8 mouse cellular contexts compared by ENCODE assay signal in genomic region chr1:45905107-45905821, GRCm38 (mm10). TPM values are rescaled to one million over a fixed set of nuclear protein-coding genes. Genes with fewer than 3 reads are reported as not detected.
DNase-seq lines count a peak whose midpoint lies in the region; ATAC-seq and TF ChIP-seq lines count a peak whose summit lies in the region.

No protein-coding gene starts in this region.

- peak overlapping the region; percentile 82 for H3K27ac ChIP-seq in heart, embryonic 13.5 days (replicated peaks)
- peak overlapping the region; percentile 57 for H3K27ac ChIP-seq in kidney, embryonic 16.5 days (ENCODE audit: low read length)
- peak overlapping the region; percentile 6; the same call in 1 of the 2 replicates for H3K27ac ChIP-seq in small intestine, adult 2 months (ENCODE audit: insufficient read depth, low read depth, low read length)

- H3K9me3 ChIP-seq in heart, embryonic 13.5 days: no peaks in the 10 kb centered on the region
- H3K9me3 ChIP-seq in kidney, embryonic 16.5 days (ENCODE audit: low read length): no peaks in the 10 kb centered on the region

- no peak overlapping the region for H3K9ac ChIP-seq in heart, embryonic 13.5 days
- no peak overlapping the region for H3K9ac ChIP-seq in kidney, embryonic 16.5 days (replicated peaks; ENCODE audit: low read length)

- ATAC-seq in heart, embryonic 13.5 days (ENCODE audit: extremely low read depth, insufficient number of reproducible peaks, low FRiP score, low TSS enrichment): peak; percentile 42; the same call in 1 of the 2 replicates
- peak; percentile 97 for ATAC-seq in kidney, embryonic 16.5 days (ENCODE audit: low FRiP score, low TSS enrichment)

- no peaks in the 10 kb centered on the region for H3K27me3 ChIP-seq in heart, embryonic 13.5 days (replicated peaks)
- H3K27me3 ChIP-seq in kidney, embryonic 16.5 days (ENCODE audit: insufficient read depth, low read length): no peaks in the 10 kb centered on the region
- H3K27me3 ChIP-seq in small intestine, adult 2 months (ENCODE audit: control insufficient read depth, insufficient read depth, low read length): no peaks in the 10 kb centered on the region

- DNase-seq in 3T3-L1 (ENCODE audit: low read depth, low spot score): peak; percentile 50
- DNase-seq in adrenal gland, postnatal 36 days: peak; percentile 48 to 54
- peak; percentile 39 for DNase-seq in lung, postnatal 14 days
- no peak for DNase-seq in cerebellum, adult 18-20 months
- no peak for DNase-seq in thymus, postnatal 4 days

- peaks cover 18% of the 10 kb centered on the region for H3K4me1 ChIP-seq in heart, embryonic 13.5 days
- peaks cover 10% of the 10 kb centered on the region for H3K4me1 ChIP-seq in kidney, embryonic 16.5 days (ENCODE audit: insufficient read depth, low read length)
- H3K4me1 ChIP-seq in small intestine, adult 2 months (ENCODE audit: control insufficient read depth, insufficient read depth, insufficient read length, low read length): peaks cover 5% of the 10 kb centered on the region; the same call in 1 of the 2 replicates

- no peak for TF ChIP-seq POLR2A in small intestine, adult 2 months (IDR thresholded peaks at IDR 0.05; ENCODE audit: low read depth, low read length)

- no peak overlapping the region for H3K4me3 ChIP-seq in heart, embryonic 13.5 days
- H3K4me3 ChIP-seq in kidney, embryonic 16.5 days (ENCODE audit: low read length): no peak overlapping the region
- no peak overlapping the region for H3K4me3 ChIP-seq in small intestine, adult 2 months (ENCODE audit: low read depth, low read length)

- peaks cover 5% of the 10 kb centered on the region; the same call in 1 of the 2 replicates for H3K36me3 ChIP-seq in heart, embryonic 13.5 days
- H3K36me3 ChIP-seq in kidney, embryonic 16.5 days (ENCODE audit: insufficient read depth, low read length): 0 out of 2 replicates have a peak, but pooled peaks cover 4% of the 10 kb centered on the region
- no peaks in the 10 kb centered on the region for H3K36me3 ChIP-seq in small intestine, adult 2 months (ENCODE audit: control insufficient read depth, insufficient read depth, low read length)

- peak overlapping the region; percentile 48 for H3K4me2 ChIP-seq in heart, embryonic 13.5 days
- H3K4me2 ChIP-seq in kidney, embryonic 16.5 days (replicated peaks; ENCODE audit: low read depth, low read length): no peak overlapping the region

- TF ChIP-seq CTCF in small intestine, adult 2 months (IDR thresholded peaks at IDR 0.05; ENCODE audit: extremely low read depth, insufficient read length, insufficient replicate concordance, low read depth, low read length): no peak

- 15% methylated on average over 5 of the region's 5 CpGs for WGBS in heart, embryonic 13.5 days
- 12% methylated on average over 5 of the region's 5 CpGs for WGBS in kidney, embryonic 16.5 days
- WGBS in small intestine, adult 2 months: 19% methylated on average over 5 of the region's 5 CpGs

RNA-seq across cellular contexts. Expression of gene Gm5269, which starts 15.2 kb away (rescaled TPM):
- total RNA-seq in adrenal gland, postnatal 36 days (2021): not detected
- not detected in 2 replicates for polyA plus RNA-seq in heart, embryonic 13.5 days (2015; fragmentation: Nextera tagmentation; extraction: Ambion mirVana)
- polyA plus RNA-seq in kidney, embryonic 16.5 days (2015; fragmentation: Nextera tagmentation; extraction: Ambion mirVana): not detected in 2 replicates
- polyA plus RNA-seq in small intestine, adult 2 months (2012; rRNA removed): not detected in 2 replicates

RNA-seq across cellular contexts. Expression of gene Slc40a1, which starts 21.1 kb away (rescaled TPM):
- total RNA-seq in adrenal gland, postnatal 36 days (2021): 1 to 10 TPM; 8.6 to 9.0 TPM
- polyA plus RNA-seq in heart, embryonic 13.5 days (2015; fragmentation: Nextera tagmentation; extraction: Ambion mirVana): 19.4 and 20.8 TPM in 2 replicates
- polyA plus RNA-seq in kidney, embryonic 16.5 days (2015; fragmentation: Nextera tagmentation; extraction: Ambion mirVana): 111 and 113 TPM in 2 replicates
- 1.3 and 33.7 TPM in 2 replicates for polyA plus RNA-seq in small intestine, adult 2 months (2012; rRNA removed)

Comparison
In these comparisons a context has a peak if more than half of its experiments do, and no peak if none do; other contexts are left out.
1. DNase-seq: peak in 3T3-L1 (single experiment), adrenal gland, postnatal 36 days (2 of 2) and lung, postnatal 14 days (single experiment); none in cerebellum, adult 18-20 months (0 of 2) and thymus, postnatal 4 days (single experiment).
2. H3K27ac ChIP-seq: peak in every context shown above with its lines; median percentile 82 in heart, embryonic 13.5 days; 57 in kidney, embryonic 16.5 days; 6 in small intestine, adult 2 months.